Mouse (Mus musculus) embryonic facial prominence, embryonic 15.5 days (tissue): ENCODE results near the gene Rpl35. TPM values are rescaled to one million over a fixed set of nuclear protein-coding genes. Genes with fewer than 3 reads are reported as not detected.
"Not testable (repeated sequence)": the region's sequence is repeated elsewhere in the genome, so short reads cannot be mapped to it uniquely, and the experiment has no call there.

ENCODE experiments used
- ATAC-seq: fragments of 200-750 bp; cut with Nextera tagmentation; 2 replicates; pipeline ENCODE4 v1.8.0; 2017; ENCODE audit warnings: low read depth, moderate TSS enrichment; ENCODE audit not compliant: insufficient number of reproducible peaks, low FRiP score, low TSS enrichment
- H3K27ac ChIP-seq: fragments of 300-500 bp; sonication (generic); replicated peaks from 2 replicates; pipeline ENCODE4 v1.5.1; 2015; ENCODE audit warnings: mild to moderate bottlenecking, inconsistent platforms
- H3K27me3 ChIP-seq: fragments of 300-500 bp; sonication (generic); 2 replicates; pipeline ENCODE4 v1.6.1; 2015; ENCODE audit warnings: inconsistent platforms
- H3K36me3 ChIP-seq: fragments of 300-500 bp; sonication (generic); 2 replicates; pipeline ENCODE4 v1.6.1; 2015; ENCODE audit warnings: mild to moderate bottlenecking, inconsistent platforms
- H3K4me1 ChIP-seq: fragments of 300-500 bp; sonication (generic); 2 replicates; pipeline ENCODE4 v1.6.1; 2015; ENCODE audit warnings: inconsistent platforms
- H3K4me2 ChIP-seq: fragments of 300-500 bp; sonication (generic); replicated peaks from 2 replicates; pipeline ENCODE4 v1.6.1; 2015; ENCODE audit warnings: mild to moderate bottlenecking, inconsistent platforms
- H3K4me3 ChIP-seq: fragments of 300-500 bp; sonication (generic); replicated peaks from 2 replicates; pipeline ENCODE4 v1.5.1; 2015; ENCODE audit warnings: mild to moderate bottlenecking, inconsistent platforms
- H3K9ac ChIP-seq: fragments of 300-500 bp; sonication (generic); 2 replicates; pipeline ENCODE4 v1.6.1; 2015; ENCODE audit warnings: inconsistent platforms
- H3K9me3 ChIP-seq: fragments of 300-500 bp; sonication (generic); replicated peaks from 2 replicates; pipeline ENCODE4 v1.6.1; 2016; ENCODE audit warnings: inconsistent platforms
- WGBS: fragments of 180-500 bp; shearing (Covaris S2); methylation state at CpG from one replicate; pipeline ENCODE4 v1.1.7; 2015; 5-methylcytosine and 5-hydroxymethylcytosine counted together
- polyA plus RNA-seq: library from polyadenylated mRNA; unstranded; fragments of >200 nt; fragmentation: Nextera tagmentation; extraction: Ambion mirVana; gene quantifications from 2 replicates; pipeline ENCODE4 v1.2.1, GENCODE M21; 2015

Gene Rpl35
- 941 and 1,047 TPM in 2 replicates for polyA plus RNA-seq

GRCm38 (mm10) chr2:39005574-39006079 is at the start of gene Rpl35:
TSS of gene Rpl35 (minus strand) at chr2:39005624.
- no peaks in the 10 kb centered on the region for H3K9me3 ChIP-seq
- peak within 1 kb of the TSS; percentile 89 for H3K9ac ChIP-seq
- no peaks in the 10 kb centered on the region for H3K27me3 ChIP-seq
- H3K4me3 ChIP-seq = peak within 1 kb of the TSS; percentile 83
- H3K4me1 ChIP-seq = peaks cover 48% of the 10 kb centered on the region
- no peak for ATAC-seq
- peaks cover 28% of the 10 kb centered on the region for H3K36me3 ChIP-seq
- WGBS = 13% methylated on average over 15 of the region's 15 CpGs
- H3K27ac ChIP-seq = peak within 1 kb of the TSS; percentile 92
- H3K4me2 ChIP-seq = peak within 1 kb of the TSS; percentile 71

- H3K27ac ChIP-seq = no peak overlapping the region
- H3K4me3 ChIP-seq = no peak overlapping the region
- WGBS = 96% methylated on average over 1 of the region's 1 CpGs
- no peaks in the 10 kb centered on the region for H3K27me3 ChIP-seq
- no peak for ATAC-seq
- no peak overlapping the region for H3K9ac ChIP-seq
- H3K4me2 ChIP-seq = no peak overlapping the region
- no peaks in the 10 kb centered on the region for H3K4me1 ChIP-seq
- H3K9me3 ChIP-seq = no peaks in the 10 kb centered on the region
- peaks cover 66% of the 10 kb centered on the region for H3K36me3 ChIP-seq
Observed at GRCm38 (mm10) chr2:39048515-39048914, 43.1 kb upstream of the Rpl35 start.

- Histone ChIP-seq H3K4me3 (no peak overlapping the region), H3K9me3 (no peaks in the 10 kb centered on the region), H3K4me2 (no peak overlapping the region), H3K4me1 (no peaks in the 10 kb centered on the region), H3K27ac (no peak overlapping the region), H3K9ac (no peak overlapping the region), H3K36me3 (peaks cover 65% of the 10 kb centered on the region), H3K27me3 (no peaks in the 10 kb centered on the region)
- ATAC-seq = no peak
- 90% methylated on average over 1 of the region's 1 CpGs for WGBS
Observed at GRCm38 (mm10) chr2:39040215-39040614, 34.8 kb upstream of the Rpl35 start.

- Histone ChIP-seq H3K4me1 (no peaks in the 10 kb centered on the region), H3K4me2 (no peak overlapping the region), H3K9me3 (no peaks in the 10 kb centered on the region), H3K27ac (no peak overlapping the region), H3K4me3 (no peak overlapping the region), H3K27me3 (no peaks in the 10 kb centered on the region), H3K9ac (no peak overlapping the region), H3K36me3 (peaks cover 81% of the 10 kb centered on the region)
- ATAC-seq = no peak
- WGBS = 94% methylated on average over 1 of the region's 1 CpGs
Observed at GRCm38 (mm10) chr2:39031611-39032010, 26.2 kb upstream of the Rpl35 start.

- 75% methylated on average over 1 of the region's 1 CpGs for WGBS
- ATAC-seq = no peak
Observed at GRCm38 (mm10) chr2:39020004-39020403, 14.6 kb upstream of the Rpl35 start.

GRCm38 (mm10) chr2:39016581-39016980 is 11.2 kb upstream of the Rpl35 start:
- Histone ChIP-seq H3K27me3 (no peaks in the 10 kb centered on the region), H3K4me1 (no peaks in the 10 kb centered on the region), H3K9ac (no peak overlapping the region), H3K36me3 (peaks cover 74% of the 10 kb centered on the region), H3K4me3 (no peak overlapping the region), H3K9me3 (no peaks in the 10 kb centered on the region), H3K4me2 (no peak overlapping the region), H3K27ac (no peak overlapping the region)
- no peak for ATAC-seq
- WGBS = 72% methylated on average over 3 of the region's 3 CpGs

More at GRCm38 (mm10) chr2:39020004-39020403, 14.6 kb upstream of the Rpl35 start:
- Histone ChIP-seq H3K4me3 (no peak overlapping the region), H3K27me3 (no peaks in the 10 kb centered on the region), H3K9me3 (no peaks in the 10 kb centered on the region), H3K27ac (no peak overlapping the region), H3K36me3 (peaks cover 80% of the 10 kb centered on the region), H3K4me2 (no peak overlapping the region), H3K9ac (no peak overlapping the region), H3K4me1 (no peaks in the 10 kb centered on the region)

GRCm38 (mm10) chr2:39012768-39013279 is 7.4 kb upstream of the Rpl35 start:
- H3K27me3 ChIP-seq = no peaks in the 10 kb centered on the region
- no peak overlapping the region for H3K4me3 ChIP-seq
- H3K4me1 ChIP-seq = peaks cover 14% of the 10 kb centered on the region
- H3K9ac ChIP-seq = no peak overlapping the region
- H3K4me2 ChIP-seq = no peak overlapping the region
- H3K36me3 ChIP-seq = peaks cover 47% of the 10 kb centered on the region
- WGBS = 89% methylated on average over 7 of the region's 7 CpGs
- no peak for ATAC-seq
- no peaks in the 10 kb centered on the region for H3K9me3 ChIP-seq
- no peak overlapping the region for H3K27ac ChIP-seq

GRCm38 (mm10) chr2:39011971-39012370 is 6.5 kb upstream of the Rpl35 start:
- Histone ChIP-seq H3K36me3 (peaks cover 42% of the 10 kb centered on the region), H3K4me1 (peaks cover 18% of the 10 kb centered on the region), H3K9ac (no peak overlapping the region), H3K4me2 (no peak overlapping the region), H3K27ac (no peak overlapping the region), H3K9me3 (no peaks in the 10 kb centered on the region), H3K27me3 (no peaks in the 10 kb centered on the region), H3K4me3 (no peak overlapping the region)
- ATAC-seq = no peak
- WGBS = 77% methylated on average over 3 of the region's 3 CpGs

GRCm38 (mm10) chr2:39011264-39011663 is 5.8 kb upstream of the Rpl35 start:
- Histone ChIP-seq H3K4me2 (no peak overlapping the region), H3K4me3 (no peak overlapping the region), H3K4me1 (peaks cover 22% of the 10 kb centered on the region), H3K36me3 (peaks cover 36% of the 10 kb centered on the region), H3K27ac (no peak overlapping the region), H3K9me3 (no peaks in the 10 kb centered on the region), H3K27me3 (no peaks in the 10 kb centered on the region), H3K9ac (no peak overlapping the region)
- no peak for ATAC-seq

- H3K36me3 ChIP-seq = peaks cover 25% of the 10 kb centered on the region
- ATAC-seq, H3K4me2 ChIP-seq, H3K4me3 ChIP-seq, H3K27ac ChIP-seq, H3K9me3 ChIP-seq, H3K9ac ChIP-seq, H3K27me3 ChIP-seq: not testable (repeated sequence)
- H3K4me1 ChIP-seq = peaks cover 28% of the 10 kb centered on the region
- WGBS = 89% methylated on average over 5 of the region's 5 CpGs
Observed at GRCm38 (mm10) chr2:39010144-39010543, 4.7 kb upstream of the Rpl35 start.

- 21% methylated on average over 3 of the region's 3 CpGs for WGBS
- Histone ChIP-seq H3K9ac (peak overlapping the region; percentile 90), H3K9me3 (no peaks in the 10 kb centered on the region), H3K4me3 (peak overlapping the region; percentile 89), H3K27ac (peak overlapping the region; percentile 96), H3K4me2 (peak overlapping the region; percentile 82), H3K36me3 (peaks cover 13% of the 10 kb centered on the region), H3K27me3 (no peaks in the 10 kb centered on the region), H3K4me1 (peaks cover 32% of the 10 kb centered on the region)
- ATAC-seq = no peak
Observed at GRCm38 (mm10) chr2:39008954-39009365, 3.5 kb upstream of the Rpl35 start.

- H3K27ac ChIP-seq = peak overlapping the region; percentile 96
- H3K36me3 ChIP-seq = peaks cover 10% of the 10 kb centered on the region
- WGBS = 2% methylated on average over 24 of the region's 25 CpGs
- H3K4me1 ChIP-seq = peaks cover 38% of the 10 kb centered on the region
- H3K27me3 ChIP-seq = no peaks in the 10 kb centered on the region
- H3K9me3 ChIP-seq = no peaks in the 10 kb centered on the region
- peak overlapping the region; percentile 82 for H3K4me2 ChIP-seq
- H3K9ac ChIP-seq = peak overlapping the region; percentile 90
- ATAC-seq = peak; percentile 34
- peak overlapping the region; percentile 89 for H3K4me3 ChIP-seq
Observed at GRCm38 (mm10) chr2:39008350-39008851, 3.0 kb upstream of the Rpl35 start.
